Mouse (Mus musculus) forebrain, postnatal 0 days (tissue): ENCODE measurements at regions not wholly inside any gene's neighbourhood (a gene's known extent, or its start where the extent isn't known, plus 50 kb on each side); places are given as distances from the start of the nearest gene placed in this dataset.

ENCODE experiments used
- ATAC-seq: fragments of 200-750 bp; cut with Nextera tagmentation; 2 replicates; pipeline ENCODE4 v1.8.0; 2017; ENCODE audit warnings: mild to moderate bottlenecking, moderate library complexity
- DNase-seq: peaks from one replicate; pipeline ENCODE4 v3.0.0-alpha.2; 2015
- H3K27ac ChIP-seq: fragments of 300-500 bp; sonication (generic); 2 replicates; pipeline ENCODE4 v1.5.1; 2014; ENCODE audit warnings: low read depth, mild to moderate bottlenecking, antibody characterized with exemption, low read length, moderate library complexity, mixed read lengths
- H3K27me3 ChIP-seq: fragments of 300-500 bp; sonication (generic); 2 replicates; pipeline ENCODE4 v1.6.1; 2014; ENCODE audit warnings: mild to moderate bottlenecking, low read length, mixed read lengths; ENCODE audit not compliant: insufficient read depth
- H3K36me3 ChIP-seq: fragments of 300-500 bp; sonication (generic); 2 replicates; pipeline ENCODE4 v1.6.1; 2014; ENCODE audit warnings: mild to moderate bottlenecking, moderate library complexity; ENCODE audit not compliant: insufficient read depth
- H3K4me1 ChIP-seq: fragments of 300-500 bp; sonication (generic); 2 replicates; pipeline ENCODE4 v1.6.1; 2014; ENCODE audit warnings: antibody characterized with exemption; ENCODE audit not compliant: insufficient read depth
- H3K4me2 ChIP-seq: fragments of 300-500 bp; sonication (generic); 2 replicates; pipeline ENCODE4 v1.6.1; 2014; ENCODE audit warnings: low read depth, mild to moderate bottlenecking, moderate library complexity
- H3K4me3 ChIP-seq: fragments of 300-500 bp; sonication (generic); 2 replicates; pipeline ENCODE4 v1.5.1; 2014; ENCODE audit warnings: low read depth, low read length, mixed read lengths
- H3K9ac ChIP-seq: fragments of 300-500 bp; sonication (generic); 2 replicates; pipeline ENCODE4 v1.6.1; 2014; ENCODE audit warnings: mild to moderate bottlenecking
- H3K9me3 ChIP-seq: fragments of 300-500 bp; sonication (generic); 2 replicates; pipeline ENCODE4 v1.6.1; 2016; ENCODE audit warnings: low read length
- CTCF ChIP-seq: sonication (generic); IDR thresholded peaks from 2 replicates; pipeline ENCODE4 v1.5.1; 2016; ENCODE audit warnings: antibody characterized with exemption, control low read depth, low read depth
- WGBS: fragments of 180-500 bp; shearing (Covaris S2); extraction: QIAGEN DNeasy Blood & Tissue Kit; methylation state at CpG from one replicate; pipeline ENCODE4 v1.1.7; 2014; 5-methylcytosine and 5-hydroxymethylcytosine counted together

DNA sequence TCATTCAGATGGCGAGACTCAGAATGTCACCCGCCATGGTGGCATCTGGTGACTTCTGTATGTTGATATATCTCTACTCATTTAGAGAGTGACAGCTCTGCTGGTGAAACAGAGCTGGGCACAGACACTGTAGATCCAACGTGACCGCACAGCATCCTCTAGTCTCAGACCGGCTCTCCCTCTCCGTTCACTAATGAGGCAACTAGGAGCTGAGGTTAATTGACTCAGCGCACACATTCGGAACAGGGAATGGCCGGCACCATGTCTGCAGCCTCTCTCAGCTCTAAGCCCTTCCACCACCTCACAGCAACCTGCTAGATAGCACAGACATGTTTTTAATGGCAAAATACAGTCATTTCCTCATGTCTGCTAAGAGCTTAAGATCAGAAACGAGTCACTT, 268.9 kb upstream of the Pabpc6 start:
- no peak; the same call in 1 of the 2 replicates for ATAC-seq
- H3K27ac ChIP-seq, result no peak overlapping the region
- H3K4me1 ChIP-seq, result no peaks in the 10 kb centered on the region
- 53% methylated on average over 10 of the region's 10 CpGs for WGBS
- no peak overlapping the region for H3K9ac ChIP-seq
- H3K27me3 ChIP-seq, result no peaks in the 10 kb centered on the region
- no peaks in the 10 kb centered on the region for H3K9me3 ChIP-seq
- H3K4me2 ChIP-seq, result no peak overlapping the region
- no peak for DNase-seq
- TF ChIP-seq CTCF, result no peak
- no peaks in the 10 kb centered on the region for H3K36me3 ChIP-seq
- no peak overlapping the region for H3K4me3 ChIP-seq

DNA sequence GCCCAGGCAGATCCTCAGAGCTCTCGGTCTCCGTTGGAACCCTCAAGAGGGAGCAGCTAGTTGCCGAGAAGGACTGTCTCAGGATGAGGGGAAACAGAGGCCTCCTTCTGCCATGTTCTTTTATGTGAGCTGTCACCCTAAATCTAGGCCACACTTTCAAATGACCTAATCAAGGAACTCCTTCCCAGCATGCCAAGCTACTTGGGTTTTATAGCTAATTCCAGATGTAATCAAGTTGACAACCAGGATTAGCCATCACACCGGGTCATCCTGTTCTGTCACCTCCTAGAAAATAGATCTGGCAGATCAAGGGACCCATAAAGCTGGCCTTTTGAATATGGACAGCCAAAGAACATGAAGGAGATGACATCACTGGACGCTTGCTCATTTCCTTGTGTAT, 267.7 kb upstream of the Pabpc6 start:
- no peak overlapping the region for H3K9ac ChIP-seq
- ATAC-seq (no peak), DNase-seq (no peak)
- 87% methylated on average over 5 of the region's 5 CpGs for WGBS
- no peaks in the 10 kb centered on the region for H3K36me3 ChIP-seq
- H3K27ac ChIP-seq, result no peak overlapping the region
- no peak for TF ChIP-seq CTCF
- no peaks in the 10 kb centered on the region for H3K4me1 ChIP-seq
- H3K4me3 ChIP-seq, result no peak overlapping the region
- no peak overlapping the region for H3K4me2 ChIP-seq
- H3K9me3 ChIP-seq, result no peaks in the 10 kb centered on the region
- H3K27me3 ChIP-seq, result no peaks in the 10 kb centered on the region

DNA sequence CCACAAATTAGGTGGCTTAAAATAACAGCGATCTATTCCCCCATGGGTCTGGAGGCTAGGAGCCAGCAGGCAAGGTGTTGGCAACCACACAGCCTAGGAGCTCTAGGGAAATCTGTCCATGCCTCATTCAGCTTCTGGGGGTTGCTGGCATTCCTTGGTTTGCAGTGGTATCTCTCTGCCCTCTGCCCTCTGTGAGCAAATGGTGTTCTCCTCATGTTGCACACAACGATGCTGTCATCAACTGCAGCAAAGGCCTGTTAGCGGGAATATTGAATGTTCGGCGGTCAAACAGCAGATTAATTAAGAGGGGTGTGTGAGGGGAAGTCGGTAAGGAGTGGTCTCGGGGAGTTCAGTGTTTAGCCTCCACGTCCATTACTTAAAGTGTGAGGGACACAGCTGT, 262.7 kb upstream of the Pabpc6 start:
- no peak overlapping the region for H3K4me3 ChIP-seq
- no peak for ATAC-seq
- H3K27ac ChIP-seq, result no peak overlapping the region
- H3K4me1 ChIP-seq, result peaks cover 8% of the 10 kb centered on the region; the same call in 1 of the 2 replicates
- WGBS, result 77% methylated on average over 8 of the region's 8 CpGs
- H3K9ac ChIP-seq, result no peak overlapping the region
- no peaks in the 10 kb centered on the region for H3K27me3 ChIP-seq
- H3K36me3 ChIP-seq, result no peaks in the 10 kb centered on the region
- DNase-seq, result no peak
- no peak for TF ChIP-seq CTCF
- H3K4me2 ChIP-seq, result no peak overlapping the region
- H3K9me3 ChIP-seq, result no peaks in the 10 kb centered on the region

DNA sequence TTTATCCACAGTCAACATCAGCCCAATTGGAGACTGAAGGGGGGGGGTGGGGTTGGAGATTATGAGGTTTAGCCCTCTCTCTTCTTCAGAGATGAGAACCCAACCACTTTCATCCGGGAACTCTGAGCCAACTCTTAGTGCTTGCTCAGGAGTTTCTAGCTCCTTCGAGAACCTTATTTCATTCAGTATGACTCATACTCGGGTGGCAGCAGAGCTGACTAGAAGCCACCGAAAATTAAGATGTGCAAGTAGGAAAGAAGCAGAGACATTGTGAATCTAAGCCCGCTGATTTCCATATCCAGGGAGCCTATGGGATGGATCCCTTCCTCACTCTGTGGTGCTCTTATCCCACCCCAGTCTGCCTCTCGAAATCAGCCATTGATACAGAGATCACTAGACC, 262.0 kb upstream of the Pabpc6 start:
- no peak for TF ChIP-seq CTCF
- no peak for DNase-seq

DNA sequence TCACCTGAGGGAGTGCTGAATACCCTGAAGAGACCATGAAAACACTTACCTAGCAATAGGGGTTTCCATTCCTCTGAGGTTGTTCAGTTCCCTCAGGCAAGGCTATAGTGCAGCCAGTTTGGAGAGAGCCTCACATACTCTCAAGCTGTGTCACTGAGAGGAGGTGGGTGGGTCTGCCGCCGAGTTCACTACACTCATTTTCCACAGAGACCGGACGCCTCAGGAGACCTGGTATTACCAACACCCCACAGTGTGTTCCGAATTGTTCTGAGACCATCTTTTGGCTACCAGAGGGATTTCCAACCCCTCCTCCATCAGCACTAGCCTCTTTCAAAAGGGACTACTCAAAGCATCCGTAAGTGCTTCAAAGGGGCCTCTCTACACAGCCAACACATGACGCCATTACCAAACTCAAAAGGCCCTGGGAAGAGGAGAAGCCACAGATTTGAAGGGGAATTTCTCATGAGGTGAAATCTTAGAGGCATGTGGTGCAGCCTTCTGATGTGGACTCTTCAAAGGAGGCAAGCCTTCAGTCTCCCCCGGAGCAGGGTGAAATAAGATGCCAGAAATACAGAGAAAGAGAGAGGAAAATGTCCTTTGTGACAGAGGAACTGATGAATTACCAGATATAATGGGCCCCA, 260.1 kb upstream of the Pabpc6 start:
- Histone ChIP-seq H3K4me3 (no peak overlapping the region), H3K4me1 (peaks cover 8% of the 10 kb centered on the region; the same call in 1 of the 2 replicates), H3K27me3 (no peaks in the 10 kb centered on the region), H3K9ac (no peak overlapping the region), H3K9me3 (no peaks in the 10 kb centered on the region), H3K4me2 (no peak overlapping the region), H3K27ac (peak overlapping the region; percentile 6; the same call in 1 of the 2 replicates), H3K36me3 (no peaks in the 10 kb centered on the region)
- no peak for DNase-seq
- TF ChIP-seq CTCF, result no peak
- 41% methylated on average over 8 of the region's 8 CpGs for WGBS
- peak; percentile 32; the same call in 1 of the 2 replicates for ATAC-seq

More for the DNA sequence above, 262.0 kb upstream of the Pabpc6 start:
- H3K27ac ChIP-seq, result no peak overlapping the region
- H3K4me2 ChIP-seq, result no peak overlapping the region
- ATAC-seq, result no peak
- no peaks in the 10 kb centered on the region for H3K36me3 ChIP-seq
- no peak overlapping the region for H3K9ac ChIP-seq
- no peaks in the 10 kb centered on the region for H3K9me3 ChIP-seq
- 83% methylated on average over 6 of the region's 6 CpGs for WGBS
- no peaks in the 10 kb centered on the region for H3K27me3 ChIP-seq
- H3K4me3 ChIP-seq, result no peak overlapping the region
- H3K4me1 ChIP-seq, result peaks cover 8% of the 10 kb centered on the region; the same call in 1 of the 2 replicates

DNA sequence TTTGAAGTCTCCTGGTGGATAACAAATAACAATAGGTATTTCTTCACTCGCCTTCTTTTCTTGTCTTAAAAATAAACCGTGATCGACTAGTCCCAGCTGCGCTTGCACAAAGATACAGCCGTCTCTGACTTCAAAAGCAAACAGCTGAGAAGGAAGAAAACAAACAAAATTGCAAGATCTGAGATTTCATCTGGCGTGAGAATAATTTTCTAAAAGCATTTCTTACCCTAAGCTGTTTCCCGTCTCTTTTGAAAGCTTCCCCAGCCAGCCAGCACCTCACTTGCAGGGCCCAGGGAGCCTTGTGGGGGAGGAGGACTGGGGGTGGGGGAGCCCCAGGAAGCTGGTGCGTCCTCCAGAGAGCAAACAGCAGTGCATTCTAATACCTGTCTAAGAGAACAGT, 258.2 kb upstream of the Pabpc6 start:
- peak overlapping the region; percentile 54 for H3K27ac ChIP-seq
- DNase-seq, result peak; percentile 27
- no peaks in the 10 kb centered on the region for H3K36me3 ChIP-seq
- no peaks in the 10 kb centered on the region for H3K27me3 ChIP-seq
- TF ChIP-seq CTCF, result no peak
- H3K4me2 ChIP-seq, result no peak overlapping the region
- H3K9me3 ChIP-seq, result no peaks in the 10 kb centered on the region
- no peak for ATAC-seq
- 45% methylated on average over 8 of the region's 8 CpGs for WGBS
- no peak overlapping the region for H3K9ac ChIP-seq
- H3K4me3 ChIP-seq, result no peak overlapping the region
- H3K4me1 ChIP-seq, result peaks cover 8% of the 10 kb centered on the region; the same call in 1 of the 2 replicates

DNA sequence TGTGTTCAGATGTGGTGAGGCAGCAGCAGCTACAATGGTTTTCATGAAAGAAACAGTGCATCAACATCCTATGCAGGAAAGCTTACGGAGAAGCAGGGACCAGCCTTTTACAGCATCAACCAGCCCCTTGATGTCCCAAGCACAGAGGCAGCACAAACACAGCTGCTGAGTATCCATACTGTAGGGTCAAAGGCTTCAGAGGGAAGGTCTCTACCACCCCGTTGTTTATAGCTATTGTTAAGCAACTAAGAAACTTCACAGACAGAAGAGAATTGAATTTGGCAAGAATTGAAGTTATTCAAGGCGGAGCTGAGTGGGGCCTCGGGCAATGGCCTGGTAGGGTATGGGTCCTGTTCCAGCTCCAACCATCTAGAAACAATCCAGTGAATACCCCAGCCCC, 256.8 kb upstream of the Pabpc6 start:
- TF ChIP-seq CTCF, result no peak
- Histone ChIP-seq H3K4me1 (peaks cover 8% of the 10 kb centered on the region; the same call in 1 of the 2 replicates), H3K9ac (no peak overlapping the region), H3K27me3 (no peaks in the 10 kb centered on the region), H3K9me3 (no peaks in the 10 kb centered on the region), H3K4me2 (no peak overlapping the region), H3K36me3 (no peaks in the 10 kb centered on the region), H3K4me3 (no peak overlapping the region), H3K27ac (no peak overlapping the region)
- DNase-seq (no peak), ATAC-seq (no peak)
- WGBS, result 42% methylated on average over 4 of the region's 4 CpGs
